Mouse (Mus musculus) small intestine, adult 2 months (tissue): Measurements from ENCODE around the gene Faap20. TPM values are rescaled to one million over a fixed set of nuclear protein-coding genes. Genes with fewer than 3 reads are reported as not detected.

Experiments used
- H3K27ac ChIP-seq: fragments of 200-500 bp; 2 replicates; pipeline ENCODE4 v1.5.1; 2012; ENCODE audit warnings: low read depth, low read length, control low read depth, inconsistent platforms; ENCODE audit not compliant: insufficient read depth
- H3K27me3 ChIP-seq: fragments of 200-500 bp; 2 replicates; pipeline ENCODE4 v1.6.1; 2012; ENCODE audit warnings: mild to moderate bottlenecking, moderate library complexity, low read length, inconsistent platforms; ENCODE audit not compliant: control insufficient read depth, insufficient read depth
- H3K36me3 ChIP-seq: fragments of 200-500 bp; 2 replicates; pipeline ENCODE4 v1.6.1; 2012; ENCODE audit warnings: mild to moderate bottlenecking, low read length, control low read depth, inconsistent platforms; ENCODE audit not compliant: control insufficient read depth, insufficient read depth
- H3K4me1 ChIP-seq: fragments of 200-500 bp; 2 replicates; pipeline ENCODE4 v1.6.1; 2012; ENCODE audit warnings: low read length, inconsistent platforms, mixed read lengths; ENCODE audit not compliant: control insufficient read depth, insufficient read depth, insufficient read length
- H3K4me3 ChIP-seq: fragments of 200-500 bp; 2 replicates; pipeline ENCODE4 v1.5.1; 2012; ENCODE audit warnings: low read depth, mild to moderate bottlenecking, control low read depth, inconsistent platforms, low read length, moderate library complexity
- CTCF ChIP-seq: fragments of 200-500 bp; IDR thresholded peaks from 2 replicates; pipeline ENCODE4 v1.5.1; 2012; ENCODE audit warnings: low read depth, mild to moderate bottlenecking, control low read depth, inconsistent platforms, low read length, moderate library complexity, mixed read lengths; ENCODE audit not compliant: insufficient replicate concordance, insufficient read length; ENCODE audit errors: extremely low read depth
- POLR2A ChIP-seq: fragments of 200-500 bp; IDR thresholded peaks from 2 replicates; pipeline ENCODE4 v1.6.1; 2012; ENCODE audit warnings: low read depth, mild to moderate bottlenecking, control low read depth, inconsistent platforms, low read length, moderate library complexity
- WGBS: fragments of 180-500 bp; shearing (Covaris S2); methylation state at CpG from one replicate; pipeline ENCODE4 v1.1.7; 2018; 5-methylcytosine and 5-hydroxymethylcytosine counted together
- polyA plus RNA-seq: library from polyadenylated mRNA; depleted of rRNA; stranded (reverse); fragments of >200 nt; gene quantifications from 2 replicates; pipeline ENCODE4 v1.2.3, GENCODE M21; 2012

Gene Faap20
- polyA plus RNA-seq, 1 experiment: 52.0 TPM

DNA sequence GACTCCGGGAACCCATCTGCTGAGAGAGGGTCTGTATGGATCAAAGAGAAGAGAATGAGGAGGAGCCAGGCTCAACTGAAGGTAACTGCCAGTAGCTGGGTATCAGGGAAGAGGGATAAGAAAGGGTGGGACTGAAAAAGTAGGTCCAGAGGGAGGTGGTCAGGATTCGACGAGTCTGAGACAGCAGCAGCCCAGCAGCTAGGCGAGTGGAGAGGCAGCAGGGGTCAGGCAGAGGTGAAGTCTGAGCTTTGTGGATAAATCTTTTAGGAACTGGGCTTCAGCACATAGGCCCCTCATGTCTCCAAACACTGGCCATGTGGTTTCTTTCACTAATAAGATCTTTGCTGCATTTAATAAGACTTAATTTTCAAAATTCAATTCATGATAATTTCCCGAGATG lies 24.8 kb downstream of the Faap20 start:
- peaks cover 7% of the 10 kb centered on the region for H3K36me3 ChIP-seq
- no peak overlapping the region for H3K4me3 ChIP-seq
- no peaks in the 10 kb centered on the region for H3K27me3 ChIP-seq
- H3K27ac ChIP-seq: no peak overlapping the region
- H3K4me1 ChIP-seq: no peaks in the 10 kb centered on the region
- TF ChIP-seq POLR2A (no peak), CTCF (no peak)
- 77% methylated on average over 5 of the region's 5 CpGs for WGBS

DNA sequence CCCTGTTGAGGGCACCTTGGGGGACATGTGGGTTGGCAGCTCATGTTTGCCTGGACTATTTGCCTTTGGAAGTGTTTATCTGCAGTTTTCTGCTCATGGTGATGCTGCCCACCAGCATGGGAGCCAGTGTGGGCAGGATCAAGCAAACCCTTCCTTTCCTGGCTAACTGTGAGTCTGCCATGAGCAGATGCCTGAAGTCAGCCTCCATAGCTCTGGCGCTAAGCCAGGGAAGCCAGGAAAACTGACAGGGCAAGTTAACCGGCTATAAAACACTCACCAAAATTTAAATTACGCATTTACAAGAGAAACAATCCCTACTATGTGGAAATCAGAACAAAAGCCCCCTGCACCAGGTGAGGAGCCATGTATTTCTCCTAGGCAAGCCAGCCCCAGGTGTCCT lies 25.2 kb downstream of the Faap20 start:
- H3K27me3 ChIP-seq: no peaks in the 10 kb centered on the region
- no peak overlapping the region for H3K4me3 ChIP-seq
- peaks cover 6% of the 10 kb centered on the region for H3K36me3 ChIP-seq
- no peak overlapping the region for H3K27ac ChIP-seq
- peaks cover under 1% of the 10 kb centered on the region; the same call in 1 of the 2 replicates for H3K4me1 ChIP-seq
- no peak for TF ChIP-seq POLR2A
- TF ChIP-seq CTCF: no peak
- 43% methylated on average over 3 of the region's 3 CpGs for WGBS

- TF ChIP-seq CTCF (no peak), POLR2A (no peak)
- no peaks in the 10 kb centered on the region for H3K27me3 ChIP-seq
- H3K27ac ChIP-seq: no peak overlapping the region
- no peaks in the 10 kb centered on the region for H3K36me3 ChIP-seq
- peaks cover 17% of the 10 kb centered on the region for H3K4me1 ChIP-seq
- H3K4me3 ChIP-seq: no peak overlapping the region
- 89% methylated on average over 6 of the region's 6 CpGs for WGBS
Measured at GRCm38 (mm10) chr4:155277963-155278362, 28.4 kb downstream of the Faap20 start.

GRCm38 (mm10) chr4:155279054-155279453 lies 29.5 kb downstream of the Faap20 start:
- Histone ChIP-seq H3K4me1 (peaks cover 17% of the 10 kb centered on the region), H3K36me3 (peaks cover 4% of the 10 kb centered on the region), H3K27ac (no peak overlapping the region), H3K27me3 (no peaks in the 10 kb centered on the region), H3K4me3 (no peak overlapping the region)
- WGBS: 94% methylated on average over 8 of the region's 8 CpGs
- TF ChIP-seq POLR2A (no peak), CTCF (peak; percentile 18; the same call in 1 of the 2 replicates)

- H3K4me3 ChIP-seq: peak overlapping the region; percentile 23
- TF ChIP-seq POLR2A: no peak
- no peak for TF ChIP-seq CTCF
- H3K27me3 ChIP-seq: no peaks in the 10 kb centered on the region
- peaks cover 8% of the 10 kb centered on the region for H3K36me3 ChIP-seq
- H3K4me1 ChIP-seq: peaks cover 17% of the 10 kb centered on the region
- WGBS: 22% methylated on average over 16 of the region's 16 CpGs
- H3K27ac ChIP-seq: peak overlapping the region; percentile 46
Measured at GRCm38 (mm10) chr4:155279926-155280767, 30.5 kb downstream of the Faap20 start.

GRCm38 (mm10) chr4:155280768-155281121 lies 31.1 kb downstream of the Faap20 start:
- 26% methylated on average over 1 of the region's 1 CpGs for WGBS
- Histone ChIP-seq H3K36me3 (peaks cover 11% of the 10 kb centered on the region), H3K4me1 (peaks cover 17% of the 10 kb centered on the region), H3K27me3 (no peaks in the 10 kb centered on the region), H3K27ac (peak overlapping the region; percentile 75), H3K4me3 (no peak overlapping the region)
- TF ChIP-seq POLR2A (no peak), CTCF (no peak)

GRCm38 (mm10) chr4:155281227-155281626 lies 31.6 kb downstream of the Faap20 start:
- H3K27me3 ChIP-seq: no peaks in the 10 kb centered on the region
- peak overlapping the region; percentile 75 for H3K27ac ChIP-seq
- no peak for TF ChIP-seq CTCF
- TF ChIP-seq POLR2A: no peak
- peaks cover 17% of the 10 kb centered on the region for H3K4me1 ChIP-seq
- WGBS: 55% methylated on average over 2 of the region's 2 CpGs
- H3K4me3 ChIP-seq: no peak overlapping the region
- peaks cover 11% of the 10 kb centered on the region for H3K36me3 ChIP-seq
